Mouse (Mus musculus): Measurements from ENCODE around the gene Gm8374.
"Not testable (repeated sequence)": the region's sequence is repeated elsewhere in the genome, so short reads cannot be mapped to it uniquely, and the experiment has no call there.

Gm8374 gene

GRCm38 (mm10) chr14:7365034-7365433, at the start of gene Gm8374:
TSS of gene Gm8374 (minus strand) at chr14:7365134.
- not testable (repeated sequence) for DNase-seq (ENCODE audit: low read depth, low spot score)

- DNase-seq (ENCODE audit: low read depth, low spot score) = not testable (repeated sequence)
Measured at GRCm38 (mm10) chr14:7332295-7332694, 32.6 kb downstream of the Gm8374 start, which contains the start of gene Gm5797. TSS of gene Gm5797 (minus strand) at chr14:7332395.

GRCm38 (mm10) chr14:7315093-7315492, 49.8 kb downstream of the Gm8374 start:
- DNase-seq (ENCODE audit: low read depth, low spot score) = peak; percentile 41

GRCm38 (mm10) chr14:7314661-7315060, 50.3 kb downstream of the Gm8374 start, which contains the start of gene Gm3739:
TSS of gene Gm3739 (minus strand) at chr14:7315049.
- DNase-seq (ENCODE audit: low read depth, low spot score) = not testable (repeated sequence)
